Mouse (Mus musculus) regulatory T cell (primary cell): ENCODE data around the gene Fgd2.

ENCODE experiments used
- in situ Hi-C: fragments of 300-600 bp; cut with MboI, MseI; formaldehyde crosslinking; loops from one replicate; pipeline ENCODE4 v1.15.1; 2025; ENCODE audit warnings: high pct_unique_total_duplicates

Gene Fgd2

DNA sequence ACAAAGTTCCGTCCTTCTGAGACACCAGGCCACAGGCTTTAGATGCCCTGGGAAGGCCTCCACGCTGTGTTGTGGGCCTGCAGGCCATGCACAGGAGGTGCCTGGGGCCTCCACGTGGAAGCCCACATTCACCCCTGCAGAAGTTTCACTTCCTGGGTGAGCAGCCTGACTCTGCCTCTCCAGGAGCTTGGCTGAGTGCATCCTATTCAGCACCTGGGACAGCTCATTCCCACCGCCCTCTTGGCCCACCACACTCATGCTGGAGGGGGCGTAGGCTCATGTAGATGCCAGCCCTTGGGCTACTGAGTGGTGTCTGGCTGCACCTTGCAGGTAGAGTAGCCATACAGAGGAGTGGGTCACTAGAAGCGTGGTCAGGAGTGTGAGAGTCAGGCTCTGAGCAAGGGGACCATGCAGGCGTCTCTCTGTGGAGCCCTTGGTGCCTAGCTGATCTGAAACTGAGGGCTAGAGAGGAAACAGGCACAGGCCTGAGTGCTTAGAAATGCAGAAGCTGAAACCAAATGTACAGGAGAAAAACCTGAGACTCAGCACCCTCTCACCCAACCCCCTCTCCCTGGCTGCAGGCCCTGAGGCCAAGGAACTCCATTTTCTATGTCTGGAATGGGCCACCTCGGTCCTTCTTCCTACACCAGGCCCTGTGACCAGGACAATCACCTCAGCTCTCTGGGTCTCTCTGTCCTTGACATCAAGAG, 1.4 kb downstream of the Fgd2 start:
- in situ Hi-C loops: no loop called here

DNA sequence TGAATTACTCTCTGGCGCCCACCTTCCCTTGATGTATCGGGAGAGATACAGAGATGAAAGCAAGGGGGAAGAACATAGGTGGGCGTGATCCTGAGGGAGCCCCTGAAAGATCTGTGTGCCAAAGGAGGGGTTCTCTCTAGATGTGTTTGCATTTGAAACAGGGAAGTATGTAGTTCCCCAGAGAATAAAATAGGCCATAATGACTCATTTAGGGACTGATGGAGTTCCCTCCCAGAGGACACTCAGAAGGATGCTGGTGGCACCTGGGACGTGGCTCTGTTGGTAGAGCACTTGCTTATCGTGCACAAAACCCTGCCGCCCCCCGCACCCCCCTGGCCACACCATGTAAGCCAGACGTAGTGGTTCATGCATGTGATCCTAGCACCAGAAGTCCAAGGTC, 2.4 kb downstream of the Fgd2 start:
- in situ Hi-C loops: no loop called here

DNA sequence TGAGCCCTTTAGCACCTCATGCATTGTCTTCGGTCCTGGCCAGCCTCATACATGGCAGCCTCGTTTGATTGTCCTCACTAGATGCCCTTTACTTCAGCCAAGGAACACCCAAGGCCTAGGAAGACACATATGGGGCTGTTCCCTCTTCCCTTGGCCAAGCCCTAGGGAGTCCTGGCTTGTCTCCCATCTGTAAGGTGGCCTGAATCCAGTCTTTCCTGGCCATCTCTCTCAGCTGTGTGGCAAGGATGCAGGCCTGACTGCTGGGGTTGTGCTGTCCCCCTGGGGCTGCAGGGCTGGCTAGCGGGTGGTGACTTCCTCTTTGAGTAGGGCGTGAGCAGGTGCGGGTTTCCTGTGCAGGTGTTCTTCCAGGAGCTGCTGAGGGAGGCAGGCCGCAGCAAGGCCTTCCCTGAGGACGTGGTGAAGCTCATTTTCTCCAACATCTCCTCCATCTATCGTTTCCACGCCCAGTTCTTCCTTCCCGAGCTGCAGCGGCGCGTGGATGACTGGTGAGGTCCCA, 4.4 kb downstream of the Fgd2 start:
- in situ Hi-C loops: loop anchor here (5.0 kb wide), 1 partner anchor 103 kb away; the partner anchor contains the start of gene Ppil1

DNA sequence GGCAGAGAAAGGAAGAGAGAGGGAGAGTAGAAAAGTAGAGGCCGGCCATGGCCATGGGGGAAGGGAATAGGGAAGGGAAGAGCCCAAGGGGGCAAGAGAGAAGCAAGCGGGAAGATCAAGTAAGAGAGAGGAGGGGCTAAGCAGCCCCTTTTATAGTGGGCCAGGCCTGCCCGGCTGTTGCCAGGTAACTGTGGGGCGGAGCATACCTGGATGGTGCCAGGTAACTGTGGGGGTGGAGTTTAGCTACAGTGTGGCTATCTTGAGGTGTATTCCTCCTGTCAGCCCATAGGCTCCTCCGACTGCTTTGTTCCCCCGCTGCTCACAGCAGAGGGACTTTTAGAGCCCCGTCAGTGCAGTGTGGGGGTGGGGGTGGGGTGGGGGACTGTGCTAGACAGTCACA, 8.0 kb downstream of the Fgd2 start:
- in situ Hi-C loops: loop anchor here (5.0 kb wide), 1 partner anchor 106 kb away; the partner anchor contains the start of gene Ppil1

DNA sequence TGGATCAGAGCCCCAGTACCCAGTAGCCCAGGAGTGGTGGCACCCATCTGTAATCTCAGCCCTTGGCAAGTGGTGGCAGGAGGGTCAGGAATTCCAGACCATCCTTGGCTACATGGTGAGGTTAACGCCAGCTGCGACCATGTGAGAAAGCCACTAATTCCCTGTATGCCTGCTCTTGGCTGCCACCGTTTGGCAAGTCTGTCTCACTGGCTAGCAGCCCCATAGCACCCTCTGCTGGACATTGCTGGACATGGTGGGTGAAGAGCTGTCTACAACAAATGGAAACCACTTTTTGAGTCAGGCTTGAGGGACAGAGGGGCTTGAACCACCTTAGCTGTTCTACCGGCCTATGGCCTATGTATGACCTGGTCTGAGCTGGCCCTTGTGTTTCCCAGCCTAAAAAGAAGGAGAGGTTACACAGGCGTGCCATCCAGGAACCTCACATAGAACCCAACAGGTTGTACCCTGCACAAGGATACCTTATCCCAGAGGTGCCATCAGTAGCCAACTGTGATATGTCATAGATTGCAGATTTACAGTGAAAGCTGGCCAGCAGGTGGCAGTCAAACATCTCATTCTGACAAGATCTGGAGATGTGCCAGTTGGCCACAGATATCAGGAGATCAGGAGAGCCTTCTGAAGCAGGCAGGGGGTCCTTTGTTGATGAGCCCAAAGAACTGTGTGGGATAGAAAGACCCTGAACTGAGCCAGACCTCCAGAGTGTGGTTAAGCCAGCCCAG, 10.4 kb downstream of the Fgd2 start:
- in situ Hi-C loops: loop anchor here (5.0 kb wide), 2 partner anchors 59 to 146 kb away; no protein-coding TSS in a partner anchor

DNA sequence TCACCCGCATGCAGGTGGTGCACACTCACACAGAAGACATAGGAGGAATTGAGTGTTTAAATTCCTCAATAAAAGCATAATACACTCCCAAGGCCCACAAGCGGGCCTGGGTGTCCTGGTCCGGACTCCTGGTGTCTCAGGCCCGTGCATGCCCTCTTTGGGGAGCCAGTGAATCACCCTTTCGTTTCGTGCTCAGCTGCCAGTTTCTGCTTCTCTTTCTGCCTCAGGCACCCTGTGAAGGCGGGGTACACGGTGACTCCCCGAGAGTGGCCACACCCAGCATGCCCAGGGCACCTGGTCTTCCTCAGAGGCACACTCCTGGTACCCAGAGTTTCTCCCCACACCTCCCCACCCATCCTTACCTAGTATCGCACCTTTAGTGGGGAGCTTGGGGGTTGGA, 15.2 kb downstream of the Fgd2 start:
- in situ Hi-C loops: no loop called here

DNA sequence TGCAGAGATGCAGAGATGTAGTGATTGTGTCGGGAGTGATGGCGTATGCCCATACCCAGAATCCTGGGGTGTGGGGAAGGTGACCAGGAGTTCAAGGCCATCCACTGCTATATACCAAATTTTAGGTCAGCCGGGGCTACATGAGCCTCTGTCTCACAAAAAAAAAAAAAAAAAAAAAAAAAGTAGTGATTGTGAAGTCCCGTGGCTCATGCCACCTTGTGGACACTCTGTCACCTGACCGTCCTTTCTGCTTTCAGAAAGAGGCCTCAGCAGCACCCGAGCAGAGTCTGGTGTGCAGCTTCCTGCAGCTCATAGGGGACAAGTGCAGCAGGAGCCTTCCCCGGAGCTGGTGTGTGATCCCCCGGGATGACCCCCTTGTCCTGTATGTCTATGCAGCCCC, 17.3 kb downstream of the Fgd2 start:
- in situ Hi-C loops: no loop called here

DNA sequence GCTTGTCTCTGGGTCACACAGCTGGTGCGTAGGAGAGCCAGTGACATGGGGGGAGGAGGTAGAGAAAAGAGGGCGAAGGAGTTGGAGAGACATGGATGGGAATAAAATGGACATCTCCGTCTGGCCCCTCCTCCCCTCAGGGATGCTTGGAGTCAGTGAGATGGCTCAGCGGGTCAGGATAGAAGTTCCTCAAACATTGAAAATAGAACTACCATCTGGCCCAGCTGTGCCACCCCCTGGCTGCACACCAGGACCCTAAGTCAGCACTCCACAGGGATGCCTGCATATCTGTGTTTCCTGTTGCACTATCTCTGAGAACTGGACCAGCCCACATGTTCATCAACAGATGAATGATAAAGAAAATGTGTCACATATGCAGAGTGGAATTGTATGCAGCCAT, 19.5 kb downstream of the Fgd2 start:
- in situ Hi-C loops: no loop called here

DNA sequence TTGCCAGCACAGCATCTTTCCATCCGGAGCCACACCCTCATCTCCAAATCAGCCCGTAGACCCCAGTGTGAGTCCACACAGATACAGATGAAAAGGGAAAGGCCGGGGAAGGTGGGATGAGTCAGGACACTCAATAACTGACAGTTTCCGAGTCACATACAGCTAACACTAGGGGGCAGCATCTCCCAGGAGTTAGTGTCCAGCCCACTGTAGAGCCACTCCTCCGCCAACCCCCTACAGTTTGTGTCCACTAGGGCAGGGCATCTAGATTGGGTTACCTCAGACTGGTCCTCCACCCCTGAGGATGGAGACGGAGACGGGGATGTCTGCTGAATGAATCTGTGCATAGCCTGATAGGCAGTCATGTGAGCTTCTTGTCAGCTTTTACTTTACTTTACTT, 20.8 kb downstream of the Fgd2 start:
- in situ Hi-C loops: no loop called here

DNA sequence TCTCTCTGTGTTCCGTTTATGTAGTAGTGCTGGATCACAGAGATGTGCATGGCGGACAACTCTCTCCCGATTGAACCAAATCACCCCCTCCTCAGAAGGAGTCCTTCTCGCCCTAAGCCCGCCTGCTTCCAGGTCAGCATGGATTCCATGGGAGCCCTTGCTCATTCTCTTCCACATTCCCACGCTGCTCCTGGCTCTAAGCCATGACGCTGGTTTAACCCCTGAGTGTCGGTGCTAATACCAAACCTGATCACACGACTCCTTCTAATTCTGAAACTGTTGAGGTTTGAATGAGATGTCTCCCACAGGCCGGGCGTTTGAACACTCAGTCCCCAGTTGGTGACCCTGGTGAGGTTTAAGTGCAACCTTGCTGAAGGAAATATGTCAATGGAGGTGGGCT, 21.7 kb downstream of the Fgd2 start:
- in situ Hi-C loops: no loop called here

DNA sequence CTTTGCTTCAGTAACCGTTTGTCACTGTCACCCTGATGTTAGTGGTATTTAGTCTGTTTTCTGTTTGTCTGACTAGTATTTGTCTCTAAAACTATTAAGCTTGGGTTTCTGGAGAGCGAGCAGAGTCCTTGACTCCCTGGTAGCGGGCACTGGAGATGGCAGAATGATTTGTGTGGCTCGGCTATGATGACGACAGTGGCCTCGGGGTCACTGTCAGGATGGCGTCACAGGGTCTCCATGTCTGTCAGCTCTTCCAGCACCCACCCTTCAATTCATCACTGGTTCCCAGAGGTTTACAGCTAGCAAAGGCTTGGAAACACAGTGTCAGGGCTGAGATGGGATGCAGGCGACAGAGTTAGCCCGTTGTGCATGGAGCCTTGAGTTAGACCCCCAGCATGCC, 23.2 kb downstream of the Fgd2 start:
- in situ Hi-C loops: no loop called here

DNA sequence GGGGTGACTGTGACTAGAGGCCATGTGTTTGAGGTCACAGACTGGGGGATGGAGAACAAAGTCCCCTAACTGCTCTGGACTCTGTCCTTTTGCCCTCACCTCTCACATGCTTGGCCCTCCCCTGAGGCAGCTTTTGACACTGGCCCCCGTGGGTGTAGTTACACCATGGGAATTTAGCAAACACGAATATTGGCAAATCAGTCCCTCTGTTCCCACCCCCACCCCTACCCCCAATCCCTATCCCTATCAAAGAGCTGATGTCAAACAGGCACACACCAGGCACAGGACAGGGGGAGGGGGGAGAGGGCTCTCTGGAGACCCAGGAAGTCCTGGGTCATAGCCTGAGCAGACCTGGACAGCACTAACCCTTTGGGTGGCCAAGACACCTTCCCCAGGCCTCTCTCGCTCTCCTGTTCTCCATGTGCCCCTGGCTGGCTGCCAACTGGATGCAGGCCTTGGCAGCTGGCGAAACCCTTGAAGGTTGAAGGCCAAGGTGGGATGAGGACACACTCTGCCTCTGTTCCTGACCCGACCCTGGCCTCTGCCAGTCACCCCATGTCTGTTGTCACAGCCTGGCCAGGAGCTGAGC, 24.2 kb downstream of the Fgd2 start:
- in situ Hi-C loops: no loop called here

DNA sequence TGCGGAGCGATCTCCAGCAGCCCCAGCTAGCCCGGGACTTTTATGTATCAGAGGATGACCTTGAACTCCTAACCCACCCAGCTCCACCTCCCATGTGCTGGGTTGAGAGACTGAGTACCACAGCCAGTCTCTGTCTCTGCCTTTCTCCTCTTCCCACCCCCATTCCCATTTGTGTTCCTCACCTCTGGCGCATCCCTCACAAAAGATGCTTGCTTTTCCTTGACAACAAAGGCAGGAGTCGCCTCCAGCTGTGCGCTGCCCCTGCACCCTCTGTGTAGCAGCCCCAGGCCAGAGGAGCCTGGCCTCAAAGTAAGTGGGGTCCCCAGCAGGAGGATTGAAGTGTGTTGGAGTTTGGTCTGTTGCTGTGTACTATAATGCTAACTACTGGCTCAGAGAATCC, 25.0 kb downstream of the Fgd2 start:
- in situ Hi-C loops: no loop called here

DNA sequence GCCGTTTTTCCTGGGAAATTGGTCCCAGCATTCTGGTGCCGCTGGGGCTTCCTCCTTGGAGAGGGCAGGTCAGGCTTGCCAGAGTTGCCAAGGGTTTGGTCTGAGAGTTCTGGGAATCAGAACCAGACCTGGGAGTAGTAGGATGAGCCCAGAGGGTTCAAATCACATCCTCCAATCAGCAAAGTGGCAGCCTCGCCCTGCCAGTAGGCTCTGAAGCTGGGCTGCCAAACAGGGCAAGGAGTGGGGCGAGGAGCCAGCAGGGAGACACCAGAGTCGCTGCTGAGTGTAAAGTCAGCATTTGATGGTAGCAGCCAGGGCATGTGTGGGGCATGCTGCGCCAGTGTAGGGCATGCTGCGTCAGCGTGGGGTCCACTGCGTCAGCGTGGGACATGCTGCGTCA, 28.3 kb downstream of the Fgd2 start:
- in situ Hi-C loops: no loop called here

DNA sequence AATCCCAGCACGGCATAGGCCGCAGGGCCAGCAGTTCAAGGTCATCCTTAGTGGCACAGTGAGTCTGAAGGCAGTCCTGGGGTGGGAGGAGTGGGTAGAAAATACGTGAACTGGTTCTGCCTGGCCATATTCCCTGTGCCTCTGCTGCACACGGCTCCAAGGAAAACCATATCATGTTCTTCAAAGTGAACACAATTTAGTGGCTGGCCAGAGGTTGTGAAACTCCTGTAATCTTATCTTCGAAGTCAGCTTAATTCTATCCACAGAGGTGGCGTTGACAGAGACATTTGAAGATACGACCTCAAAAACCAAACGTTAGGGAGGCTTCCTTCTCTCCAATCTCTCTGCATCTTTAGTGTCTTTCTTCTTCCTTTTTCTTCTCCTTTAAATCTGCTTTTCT, 30.6 kb downstream of the Fgd2 start:
- in situ Hi-C loops: no loop called here

DNA sequence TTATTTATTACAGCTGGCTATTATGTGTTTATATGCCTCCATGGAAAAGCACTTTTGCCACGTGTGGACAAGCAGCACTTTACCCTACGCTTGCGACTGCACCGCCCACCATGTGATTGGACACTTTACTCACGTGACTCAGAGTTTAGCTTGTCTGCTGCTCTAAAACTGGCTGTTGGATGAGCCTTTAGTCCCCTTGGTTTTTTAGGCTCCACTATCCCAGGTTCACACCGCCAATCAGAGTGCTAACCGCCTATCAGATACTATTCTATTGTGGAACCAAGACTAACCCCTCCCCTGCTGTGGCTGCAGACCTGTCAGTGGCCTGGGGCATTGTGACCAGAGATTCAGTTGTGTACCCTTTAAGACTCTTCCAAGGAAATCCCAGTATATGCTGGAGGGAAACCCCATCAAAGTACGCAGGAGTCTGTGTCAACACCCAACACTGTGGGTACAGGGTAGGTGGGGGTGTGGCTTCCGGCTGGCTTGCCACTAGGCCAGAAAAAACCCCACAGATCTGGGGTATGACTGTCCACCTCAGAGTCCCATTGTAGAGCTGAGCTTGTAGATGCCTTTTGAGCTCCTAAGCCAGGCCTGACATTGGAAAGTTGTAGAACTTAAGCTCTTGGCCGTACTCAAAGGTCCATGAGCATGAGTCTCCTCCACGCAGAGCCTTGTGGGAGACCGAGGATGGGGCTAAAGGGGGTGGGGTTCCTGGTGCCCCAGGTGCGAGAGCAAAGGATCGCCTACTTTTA, 32.8 kb downstream of the Fgd2 start:
- in situ Hi-C loops: no loop called here

DNA sequence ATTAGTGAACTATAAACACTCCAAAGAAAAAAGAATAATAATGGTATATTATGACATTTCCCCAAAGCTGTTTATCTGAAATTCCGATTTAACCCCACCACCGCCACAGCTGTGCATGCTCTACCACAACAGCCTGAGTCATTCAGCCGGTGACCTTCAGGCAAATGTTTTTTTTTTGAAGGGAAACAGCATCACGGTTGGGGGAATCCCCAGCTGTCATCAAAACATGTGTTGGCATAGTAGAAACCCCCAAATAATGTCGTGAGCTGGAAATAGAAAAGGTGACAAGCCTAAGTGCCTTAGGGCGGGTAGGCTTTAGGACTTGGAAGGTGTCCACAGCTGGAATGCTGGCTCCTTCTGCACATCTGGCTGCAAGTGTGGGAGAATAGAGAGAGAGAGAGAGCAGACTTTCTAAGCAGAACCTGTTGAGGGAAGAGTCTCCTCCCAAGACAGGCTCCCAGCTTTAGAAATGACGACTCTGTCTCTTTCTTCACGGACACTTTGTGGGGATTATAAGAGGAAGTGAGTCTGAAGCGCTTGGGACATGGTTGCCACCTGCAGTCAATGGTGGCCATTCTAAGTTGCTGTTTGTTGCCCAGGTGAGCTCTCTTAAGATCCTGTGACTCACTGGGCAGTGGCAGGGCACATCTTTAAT, 33.5 kb downstream of the Fgd2 start:
- in situ Hi-C loops: no loop called here

DNA sequence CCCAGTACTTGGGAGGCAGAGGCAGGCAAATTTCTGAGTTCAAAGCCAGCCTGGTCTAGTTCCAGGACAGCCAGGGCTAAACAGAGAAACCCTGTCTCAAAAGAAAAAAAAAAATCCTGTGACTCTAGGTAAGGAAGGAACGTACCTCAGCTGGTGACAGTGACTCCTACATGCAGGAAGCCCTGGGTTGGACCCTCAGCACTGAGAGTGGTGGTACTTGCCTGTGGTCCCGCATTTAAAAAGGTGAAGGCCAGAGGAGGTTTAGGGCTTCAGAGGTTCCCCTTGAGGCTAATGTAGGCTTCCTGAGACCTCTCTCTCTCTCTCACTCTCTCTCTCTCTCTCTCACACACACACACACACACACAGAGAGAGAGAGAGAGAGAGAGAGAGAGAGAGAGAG, 34.0 kb downstream of the Fgd2 start:
- in situ Hi-C loops: loop anchor here (5.0 kb wide), 1 partner anchor 93 kb away; no protein-coding TSS in a partner anchor

DNA sequence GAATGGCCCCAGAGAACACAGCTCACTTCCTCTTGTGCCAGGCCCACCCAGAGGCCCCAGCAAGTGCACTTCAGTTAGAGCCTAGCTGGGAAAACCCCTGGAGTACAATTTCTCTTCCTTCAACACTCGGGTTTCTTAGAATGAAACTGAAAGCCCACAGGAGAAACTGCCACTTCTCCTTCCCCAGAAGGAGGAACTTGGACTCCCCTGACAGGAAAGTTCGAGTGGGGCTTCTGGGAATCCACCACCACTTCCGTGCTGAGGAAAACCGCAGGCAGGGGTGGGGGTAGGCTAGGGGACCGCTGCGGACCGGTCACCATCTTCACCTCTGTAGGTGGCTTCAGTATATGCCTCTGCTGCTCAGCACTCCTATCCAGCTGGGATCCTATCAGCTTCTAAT, 34.7 kb downstream of the Fgd2 start:
- in situ Hi-C loops: loop anchor here (5.0 kb wide), 1 partner anchor 92 kb away; no protein-coding TSS in a partner anchor

DNA sequence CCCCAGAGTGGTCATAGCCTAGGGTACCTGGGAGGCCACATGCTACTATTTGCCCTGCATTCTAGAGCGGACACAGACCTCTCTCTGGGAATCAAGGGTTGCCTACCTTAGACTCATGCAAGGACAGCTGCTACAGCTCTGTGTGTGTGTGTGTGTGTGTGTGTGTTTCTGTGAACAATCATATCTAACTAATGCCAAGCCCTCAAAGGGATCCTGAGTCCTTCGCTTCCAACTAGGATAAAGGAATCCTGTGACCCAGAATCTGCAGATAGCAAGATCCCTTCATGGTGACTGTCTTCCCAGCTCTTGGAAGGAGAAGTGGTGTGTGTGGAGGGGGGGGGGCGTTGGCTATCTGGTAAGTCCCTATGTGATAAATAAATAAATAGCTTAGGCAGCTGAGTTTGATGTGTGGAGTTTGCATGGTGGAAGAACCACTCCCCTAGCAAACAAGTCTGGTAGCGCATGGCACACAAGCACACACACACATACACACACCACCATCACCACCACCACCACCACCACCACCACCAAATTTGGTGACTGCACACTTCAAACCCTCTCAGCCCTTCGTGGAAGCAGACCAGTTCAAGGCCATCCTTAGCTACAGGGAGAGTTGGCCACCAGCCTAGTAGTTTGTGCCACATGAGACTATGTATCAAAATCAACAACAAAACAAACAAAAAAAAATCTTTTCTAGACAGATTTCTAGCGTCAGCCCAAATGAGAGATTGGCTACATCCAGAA, 35.5 kb downstream of the Fgd2 start:
- in situ Hi-C loops: loop anchor here (5.0 kb wide), 1 partner anchor 91 kb away; no protein-coding TSS in a partner anchor
